Comparison of ENCODE assay signal across 9 mouse cellular contexts in the genomic region with DNA sequence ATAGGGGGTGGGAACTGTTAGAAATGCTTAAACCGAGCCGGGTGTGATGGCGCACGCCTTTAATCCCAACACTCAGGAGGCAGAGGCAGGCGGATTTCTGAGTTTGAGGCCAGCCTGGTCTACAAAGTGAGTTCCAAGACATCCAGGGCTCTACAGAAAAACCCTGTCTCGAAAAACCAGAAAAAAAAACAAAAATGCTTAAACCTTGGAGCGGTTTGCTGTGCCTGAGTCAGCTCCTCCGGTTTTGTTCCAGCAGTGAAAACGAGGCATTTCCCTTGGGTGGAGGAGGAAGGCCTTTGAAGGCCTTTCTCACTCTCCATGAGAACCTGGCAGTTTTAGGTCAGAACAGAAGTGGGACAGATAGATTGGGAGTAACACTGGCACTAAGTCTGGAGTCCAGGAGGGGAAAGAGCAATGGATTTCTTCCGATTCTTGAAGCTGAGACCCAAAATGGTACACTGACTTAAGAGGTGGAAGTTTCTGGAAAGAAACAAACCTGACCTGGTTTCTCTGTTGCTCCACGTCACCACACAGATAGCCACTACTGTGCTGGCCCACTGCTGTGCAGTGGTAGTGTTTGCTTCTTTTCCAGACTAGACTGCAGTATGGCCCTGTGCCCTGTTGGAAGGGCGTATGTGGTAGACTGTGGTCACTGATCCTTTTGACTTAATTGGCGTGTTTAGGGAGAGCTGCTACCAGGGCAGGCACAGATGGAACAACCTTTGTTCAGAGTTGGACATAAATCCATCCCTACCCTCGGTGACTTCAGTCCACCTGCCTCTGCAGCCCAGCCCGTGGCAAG. TPM values are rescaled to one million over a fixed set of nuclear protein-coding genes. Genes with fewer than 3 reads are reported as not detected.
A peak's percentile ranks its signal among the peaks of the same experiment; 100 is the strongest.
DNase-seq lines count a peak whose midpoint lies in the region; ATAC-seq lines count a peak whose summit lies in the region.
"Had no signal": no experiment of that assay in that cellular context is flagged by ENCODE, and none has a peak within 500 bp of the region (broad histone marks: within the 10 kb centered on the region; RNA-seq: fewer than 3 reads in every experiment).

No protein-coding gene starts in this region.

- no peaks in the 10 kb centered on the region for H3K27me3 ChIP-seq in hindbrain, embryonic 13.5 days
- no peaks in the 10 kb centered on the region for H3K27me3 ChIP-seq in midbrain, embryonic 12.5 days

- peak overlapping the region; percentile 82 for H3K9ac ChIP-seq in hindbrain, embryonic 13.5 days
- H3K9ac ChIP-seq in midbrain, embryonic 12.5 days (replicated peaks): peak overlapping the region; percentile 69

- DNase-seq in adrenal gland, adult 2 months: peak; percentile 59
- DNase-seq in adrenal gland, adult 18-20 months (ENCODE audit: low spot score in 2 of 2): no peak
- peak; percentile 47 for DNase-seq in retina, embryonic 14.5 days (ENCODE audit: low spot score)
- no peak for DNase-seq in retina, postnatal 1 day
- DNase-seq in layer of hippocampus, postnatal 36 days: no peak
- DNase-seq in spleen, postnatal 4 days (ENCODE audit: low spot score in 2 of 2): no peak

- H3K36me3 ChIP-seq in hindbrain, embryonic 13.5 days: peaks cover 34% of the 10 kb centered on the region
- peaks cover 38% of the 10 kb centered on the region for H3K36me3 ChIP-seq in midbrain, embryonic 12.5 days

- H3K9me3 ChIP-seq in hindbrain, embryonic 13.5 days: no peaks in the 10 kb centered on the region
- H3K9me3 ChIP-seq in midbrain, embryonic 12.5 days: no peaks in the 10 kb centered on the region

- ATAC-seq in hindbrain, embryonic 13.5 days (ENCODE audit: low FRiP score): no peak
- ATAC-seq in midbrain, embryonic 12.5 days (ENCODE audit: low FRiP score, low read depth): peak; percentile 1; the same call in 1 of the 2 replicates

- H3K27ac ChIP-seq in hindbrain, embryonic 13.5 days: peak overlapping the region; percentile 88
- peak overlapping the region; percentile 90 for H3K27ac ChIP-seq in midbrain, embryonic 12.5 days (replicated peaks)

- WGBS in hindbrain, embryonic 13.5 days: 67% methylated on average over 15 of the region's 15 CpGs
- WGBS in midbrain, embryonic 12.5 days: 63% methylated on average over 15 of the region's 15 CpGs

- peak overlapping the region; percentile 89 for H3K4me3 ChIP-seq in hindbrain, embryonic 13.5 days
- peak overlapping the region; percentile 62 for H3K4me3 ChIP-seq in midbrain, embryonic 12.5 days

- peak overlapping the region; percentile 92 for H3K4me2 ChIP-seq in hindbrain, embryonic 13.5 days
- peak overlapping the region; percentile 88 for H3K4me2 ChIP-seq in midbrain, embryonic 12.5 days (replicated peaks)

- peaks cover 64% of the 10 kb centered on the region for H3K4me1 ChIP-seq in hindbrain, embryonic 13.5 days (replicated peaks)
- H3K4me1 ChIP-seq in midbrain, embryonic 12.5 days: peaks cover 52% of the 10 kb centered on the region

RNA-seq across cellular contexts. Expression of a gene that starts 1.4 kb away (rescaled TPM):
- total RNA-seq in adrenal gland, adult 2 months (2021): 10 to 100 TPM; 29.2 to 39.3 TPM
- 30.2 and 38.2 TPM in 2 replicates for polyA plus RNA-seq in adrenal gland, adult 2 months (2012; rRNA removed)
- total RNA-seq in adrenal gland, adult 18-20 months (2021): 10 to 100 TPM; 33.8 to 37.7 TPM
- 22.1 and 22.3 TPM in 2 replicates for polyA plus RNA-seq in hindbrain, embryonic 13.5 days (2015; fragmentation: Nextera tagmentation; extraction: Ambion mirVana)
- polyA plus RNA-seq in midbrain, embryonic 12.5 days (2016; fragmentation: Nextera tagmentation; extraction: Ambion mirVana): 44.5 and 44.8 TPM in 2 replicates
- total RNA-seq in layer of hippocampus, postnatal 36 days (2021): 10 to 100 TPM; 29.1 to 33.2 TPM

RNA-seq across cellular contexts. Expression of a gene that starts 1.6 kb away (rescaled TPM):
- total RNA-seq in adrenal gland, adult 2 months (2021): 10 to 100 TPM; 10.4 to 12.2 TPM
- polyA plus RNA-seq in adrenal gland, adult 2 months (2012; rRNA removed): 6.5 and 8.6 TPM in 2 replicates
- 10 to 100 TPM; 11.2 to 13.8 TPM for total RNA-seq in adrenal gland, adult 18-20 months (2021)
- polyA plus RNA-seq in hindbrain, embryonic 13.5 days (2015; fragmentation: Nextera tagmentation; extraction: Ambion mirVana): 30.7 and 32.8 TPM in 2 replicates
- polyA plus RNA-seq in midbrain, embryonic 12.5 days (2016; fragmentation: Nextera tagmentation; extraction: Ambion mirVana): 26.9 and 29.7 TPM in 2 replicates
- total RNA-seq in layer of hippocampus, postnatal 36 days (2021): 10 to 100 TPM; 71.1 to 75.3 TPM

RNA-seq across cellular contexts. Expression of a gene that starts 39.7 kb away (rescaled TPM):
- total RNA-seq in adrenal gland, adult 2 months (2021): not detected
- polyA plus RNA-seq in adrenal gland, adult 2 months (2012; rRNA removed): not detected in 2 replicates
- not detected for total RNA-seq in adrenal gland, adult 18-20 months (2021)
- polyA plus RNA-seq in hindbrain, embryonic 13.5 days (2015; fragmentation: Nextera tagmentation; extraction: Ambion mirVana): 3.9 and 5.2 TPM in 2 replicates
- 1.0 and 2.8 TPM in 2 replicates for polyA plus RNA-seq in midbrain, embryonic 12.5 days (2016; fragmentation: Nextera tagmentation; extraction: Ambion mirVana)
- not detected for total RNA-seq in layer of hippocampus, postnatal 36 days (2021)
- polyA plus RNA-seq: gonadal fat pad, adult 2 months had no signal

RNA-seq across cellular contexts. Expression of a gene that starts 47.6 kb away (rescaled TPM):
- 10 to 100 TPM; 75.4 to 97.8 TPM for total RNA-seq in adrenal gland, adult 2 months (2021)
- polyA plus RNA-seq in adrenal gland, adult 2 months (2012; rRNA removed): 135 and 174 TPM in 2 replicates
- 10 to 100 TPM; 54.8 to 85.8 TPM for total RNA-seq in adrenal gland, adult 18-20 months (2021)
- polyA plus RNA-seq in hindbrain, embryonic 13.5 days (2015; fragmentation: Nextera tagmentation; extraction: Ambion mirVana): 7.6 and 8.4 TPM in 2 replicates
- 11.2 and 11.9 TPM in 2 replicates for polyA plus RNA-seq in midbrain, embryonic 12.5 days (2016; fragmentation: Nextera tagmentation; extraction: Ambion mirVana)
- total RNA-seq in layer of hippocampus, postnatal 36 days (2021): 1 to 10 TPM; 7.3 TPM

RNA-seq across cellular contexts. Expression of a gene that starts 54.6 kb away (rescaled TPM):
- 1 to 10 TPM in 1 of 2 experiments, not detected in 1; 9.8 TPM for total RNA-seq in adrenal gland, adult 2 months (2021)
- not detected in 2 replicates for polyA plus RNA-seq in adrenal gland, adult 2 months (2012; rRNA removed)
- under 1 TPM in 1 of 2 experiments, not detected in 1; 0.42 TPM for total RNA-seq in adrenal gland, adult 18-20 months (2021)
- 0.30 TPM in 1 of 2 replicates, not detected in the other for polyA plus RNA-seq in hindbrain, embryonic 13.5 days (2015; fragmentation: Nextera tagmentation; extraction: Ambion mirVana)
- polyA plus RNA-seq in midbrain, embryonic 12.5 days (2016; fragmentation: Nextera tagmentation; extraction: Ambion mirVana): not detected in 2 replicates
- not detected for total RNA-seq in layer of hippocampus, postnatal 36 days (2021)
- polyA plus RNA-seq: gonadal fat pad, adult 2 months had no signal

Comparison
In these comparisons a context has a peak if more than half of its experiments do, and no peak if none do; other contexts are left out.
1. DNase-seq: peak in adrenal gland, adult 2 months (single experiment) and retina, embryonic 14.5 days (single experiment); none in adrenal gland, adult 18-20 months (0 of 2), retina, postnatal 1 day (single experiment), layer of hippocampus, postnatal 36 days (0 of 2) and spleen, postnatal 4 days (0 of 2).
2. RNA of a gene that starts 1.6 kb away (total RNA-seq): 71.1 to 75.3 TPM in layer of hippocampus, postnatal 36 days; 11.2 to 13.8 TPM in adrenal gland, adult 18-20 months and 10.4 to 12.2 TPM in adrenal gland, adult 2 months; every median in the first group is over 4 times any median in the second.